Mouse (Mus musculus): ENCODE results near the gene Cphx2.
"Not testable (repeated sequence)": the region's sequence is repeated elsewhere in the genome, so short reads cannot be mapped to it uniquely, and the experiment has no call there.

- not testable (repeated sequence) for TF ChIP-seq MAFK (IDR thresholded peaks at IDR 0.05; ENCODE audit: borderline replicate concordance, low read depth, low read length); SMC3 (IDR thresholded peaks at IDR 0.05; ENCODE audit: low read depth, low read length); SIN3A (IDR thresholded peaks at IDR 0.05; ENCODE audit: low read length); CHD2 (IDR thresholded peaks at IDR 0.05; ENCODE audit: low read length); GABPA (IDR thresholded peaks at IDR 0.05; ENCODE audit: low read depth, low read length); GATA1 (IDR thresholded peaks at IDR 0.05; ENCODE audit: low read depth, low read length); E2F4 (IDR thresholded peaks at IDR 0.05; ENCODE audit: borderline replicate concordance, low read depth, low read length); POLR2A (IDR thresholded peaks at IDR 0.05; ENCODE audit: control insufficient read depth in 1 of 2, insufficient read depth in 1 of 2, low read depth in 1 of 2, low read length in 2 of 2, poor library complexity in 1 of 2); CHD1 (IDR thresholded peaks at IDR 0.05; ENCODE audit: low read depth, low read length); POLR2AphosphoS2 (IDR thresholded peaks at IDR 0.05; ENCODE audit: low read length); KAT2A (conservative IDR thresholded peaks at IDR 0.05; ENCODE audit: low read depth, low read length)
Observed at GRCm38 (mm10) chr14:26066574-26067324, 14.6 kb upstream of the Cphx2 start.
